Mouse (Mus musculus): ENCODE measurements around the gene Flt1.

DNA sequence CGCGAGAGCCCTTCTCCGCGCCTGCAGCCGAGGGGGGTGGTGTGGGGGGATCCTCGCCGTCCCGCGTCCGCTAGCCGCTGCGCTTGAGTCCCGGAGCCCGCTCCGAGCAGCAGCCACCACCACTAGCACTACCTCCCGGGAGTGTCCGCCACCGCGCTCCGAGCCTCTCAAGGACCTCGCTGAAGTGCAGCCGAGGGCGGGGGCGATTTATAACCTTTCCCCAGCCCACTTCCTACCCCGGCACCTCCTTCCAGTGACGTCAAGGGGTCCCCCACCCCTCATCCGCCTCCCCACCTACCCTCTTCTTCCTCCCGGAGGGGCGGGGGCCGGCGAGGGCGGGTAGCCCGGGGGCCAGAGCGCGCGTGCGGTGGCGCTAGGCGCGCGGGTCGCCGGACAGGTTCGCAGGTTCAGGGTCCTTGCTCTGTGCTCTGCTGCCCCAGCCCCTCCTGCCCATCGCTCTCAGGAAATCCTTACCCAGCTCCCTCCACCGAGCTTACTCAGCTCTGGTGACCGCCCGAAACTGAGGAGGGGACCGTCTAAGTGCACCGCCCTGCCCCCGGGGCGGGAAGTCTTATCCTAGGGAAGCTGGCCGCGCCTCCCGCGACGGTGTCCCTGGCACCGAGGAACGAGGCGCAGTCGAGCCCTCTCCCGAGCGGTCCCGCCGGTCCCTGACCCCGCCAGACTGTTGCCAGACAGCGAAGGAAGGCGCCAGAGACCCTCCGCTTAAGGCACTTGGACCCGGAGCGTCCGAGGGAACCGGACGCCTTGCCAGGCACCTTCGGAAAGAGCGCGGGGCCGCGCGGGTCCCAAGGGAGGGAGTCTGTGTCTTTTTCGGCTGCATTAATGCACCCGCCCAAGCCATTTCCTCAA, at the start of gene Flt1:
- TF ChIP-seq POLR2A (IDR thresholded peaks at IDR 0.05; ENCODE audit: low read depth, low read length) (no peak; the same call in 1 of the 2 replicates), CTCF (IDR thresholded peaks at IDR 0.05; ENCODE audit: extremely low read depth, insufficient read length, insufficient replicate concordance, low read depth, low read length) (no peak)
